Mouse (Mus musculus) effector memory CD4-positive, alpha-beta T cell, adult 5 months (primary cell): ENCODE results near the gene Dyrk1a. TPM values are rescaled to one million over a fixed set of nuclear protein-coding genes. Genes with fewer than 3 reads are reported as not detected.

ENCODE experiments used
- polyA plus RNA-seq: library from polyadenylated mRNA; unstranded; fragments of 100-300 nt; shearing (Covaris generic); gene quantifications from one replicate; pipeline ENCODE4 v1.2.1, GENCODE M21; 2017

Dyrk1a gene
- 60.0 TPM for polyA plus RNA-seq

GRCm38 (mm10) chr16:94569229-94570176, at the start of gene Dyrk1a:
Gene Dyrk1a (plus strand): TSS chr16:94570010.

GRCm38 (mm10) chr16:94526344-94527151, 43.3 kb upstream of the Dyrk1a start, which contains the start of gene Vps26c:
Gene Vps26c (minus strand): TSS chr16:94526830.

Other genes with a start within 250 kb of the Dyrk1a start
- not detected for gene Ripply3, start 241.6 kb upstream of the Dyrk1a start, polyA plus RNA-seq
- 72.4 TPM for gene Ttc3, start 199.4 kb upstream of the Dyrk1a start, polyA plus RNA-seq
- gene Pigp, start 198.2 kb upstream of the Dyrk1a start, polyA plus RNA-seq, result 63.4 TPM
- 28.6 TPM for gene Vps26c, start 43.2 kb upstream of the Dyrk1a start, polyA plus RNA-seq